Mouse (Mus musculus): ENCODE measurements at regions not wholly inside any gene's neighbourhood (a gene's known extent, or its start where the extent isn't known, plus 50 kb on each side); places are given as distances from the start of the nearest gene placed in this dataset.

DNA sequence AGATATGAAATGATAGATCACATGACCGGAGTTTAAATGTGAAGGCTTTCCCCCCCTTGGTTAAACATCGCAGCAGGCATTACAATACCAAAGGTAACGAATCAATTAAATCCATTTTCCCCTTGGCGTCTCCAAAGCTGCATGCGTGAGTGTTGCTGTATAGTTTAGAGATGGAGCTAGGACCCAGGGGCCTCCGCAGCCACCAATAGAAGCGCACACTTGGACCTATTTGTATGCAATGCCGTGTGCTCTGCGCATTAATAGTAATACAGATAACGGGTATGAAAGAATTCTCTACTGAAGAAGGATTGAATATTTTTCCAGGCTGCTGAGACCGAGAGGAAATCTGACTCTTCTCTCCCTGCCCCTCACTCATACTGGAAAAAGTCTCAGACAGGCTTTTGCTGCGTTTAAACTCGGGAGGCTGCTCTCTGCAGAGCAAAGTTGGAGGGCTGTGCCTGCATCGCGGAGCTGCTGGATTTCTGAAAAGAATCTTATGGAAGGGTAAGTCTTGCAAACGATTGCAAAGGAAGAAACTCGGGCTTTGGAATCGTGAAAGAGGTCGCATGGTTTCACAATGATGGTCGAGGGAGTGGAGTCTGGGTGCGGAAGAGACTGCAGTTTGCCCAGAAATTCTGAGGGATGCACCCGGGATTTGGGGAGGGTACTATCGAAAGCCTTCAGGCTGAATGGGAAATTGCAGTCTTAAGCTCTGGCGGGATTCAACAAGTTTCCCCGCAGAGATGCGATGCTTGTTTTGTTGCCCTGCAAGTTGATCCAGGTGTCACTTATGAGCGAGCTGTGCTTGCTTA, 280.5 kb upstream of the Robo1 start:
- Histone ChIP-seq H3K4me2 (ENCODE audit: low read depth, low read length) (peak overlapping the region; percentile 67), H3K27me3 (ENCODE audit: control insufficient read depth, insufficient read depth, low read length) (peaks cover 3% of the 10 kb centered on the region; the same call in 1 of the 2 replicates), H3K9me3 (replicated peaks; ENCODE audit: control insufficient read depth, low read length) (no peaks in the 10 kb centered on the region), H3K4me3 (replicated peaks; ENCODE audit: low read length) (peak overlapping the region; percentile 47), H3K27ac (ENCODE audit: low read length) (no peak overlapping the region), H3K36me3 (ENCODE audit: control insufficient read depth, insufficient read depth, low read length) (no peaks in the 10 kb centered on the region), H3K4me1 (ENCODE audit: control insufficient read depth, insufficient read depth, low read length) (peaks cover 3% of the 10 kb centered on the region; the same call in 1 of the 2 replicates), H3K9ac (ENCODE audit: low read length) (peak overlapping the region; percentile 30)
- WGBS = 2% methylated on average over 27 of the region's 27 CpGs
- no peak for ATAC-seq (ENCODE audit: insufficient read depth, low FRiP score)

DNA sequence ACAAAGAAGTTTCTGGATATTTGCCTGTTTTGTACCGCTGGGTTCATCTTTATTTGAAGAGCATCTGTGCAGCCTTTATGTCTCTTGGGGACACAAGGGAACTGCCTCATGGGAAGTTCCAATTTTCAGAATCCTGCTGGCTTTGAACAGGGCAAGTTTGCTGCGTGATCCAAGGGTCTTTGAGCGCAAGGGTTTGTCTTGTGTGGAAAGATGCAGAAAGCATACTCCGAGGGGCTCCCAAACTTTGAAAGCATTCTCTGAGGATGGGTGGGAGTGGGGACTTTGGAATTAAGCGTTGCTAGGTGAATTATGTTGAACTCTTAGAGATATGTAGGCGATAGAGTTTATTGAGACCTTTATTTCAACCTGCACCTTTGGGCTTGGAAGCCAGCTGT, 279.9 kb upstream of the Robo1 start:
- H3K9ac ChIP-seq (ENCODE audit: low read length) = peak overlapping the region; percentile 30; the same call in 1 of the 2 replicates
- no peaks in the 10 kb centered on the region for H3K36me3 ChIP-seq (ENCODE audit: control insufficient read depth, insufficient read depth, low read length)
- WGBS = 9% methylated on average over 6 of the region's 6 CpGs
- peak overlapping the region; percentile 67 for H3K4me2 ChIP-seq (ENCODE audit: low read depth, low read length)
- H3K27me3 ChIP-seq (ENCODE audit: control insufficient read depth, insufficient read depth, low read length) = peaks cover 3% of the 10 kb centered on the region; the same call in 1 of the 2 replicates
- H3K4me3 ChIP-seq (replicated peaks; ENCODE audit: low read length) = peak overlapping the region; percentile 47
- H3K9me3 ChIP-seq (replicated peaks; ENCODE audit: control insufficient read depth, low read length) = no peaks in the 10 kb centered on the region
- ATAC-seq (ENCODE audit: insufficient read depth, low FRiP score) = no peak
- H3K27ac ChIP-seq (ENCODE audit: low read length) = no peak overlapping the region
- peaks cover 3% of the 10 kb centered on the region; the same call in 1 of the 2 replicates for H3K4me1 ChIP-seq (ENCODE audit: control insufficient read depth, insufficient read depth, low read length)

DNA sequence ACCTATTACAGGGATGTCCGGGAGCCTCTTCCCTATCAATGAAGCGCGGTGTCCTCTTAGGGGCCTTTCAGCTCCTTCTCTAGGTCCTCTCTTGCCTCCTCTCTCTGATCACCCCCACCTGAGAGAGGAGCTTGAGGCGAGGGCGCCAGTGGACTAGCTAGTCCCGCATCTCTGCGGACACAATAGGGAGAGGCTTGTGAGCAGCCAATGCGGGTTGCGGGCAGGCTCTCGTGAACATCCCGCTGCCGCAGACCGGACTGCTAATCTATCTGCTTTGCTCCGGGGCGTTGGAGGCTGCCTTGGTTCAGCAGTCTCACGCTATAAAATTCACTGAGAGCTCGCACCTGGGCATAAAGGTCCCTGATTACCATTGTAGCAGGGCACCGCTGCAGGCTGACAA, 279.3 kb upstream of the Robo1 start:
- H3K4me3 ChIP-seq (replicated peaks; ENCODE audit: low read length) = peak overlapping the region; percentile 47
- H3K9ac ChIP-seq (ENCODE audit: low read length) = 0 out of 2 replicates have a peak overlapping the region, but pooled peaks have one; percentile 27
- ATAC-seq (ENCODE audit: insufficient read depth, low FRiP score) = no peak
- peak overlapping the region; percentile 67 for H3K4me2 ChIP-seq (ENCODE audit: low read depth, low read length)
- no peaks in the 10 kb centered on the region for H3K9me3 ChIP-seq (replicated peaks; ENCODE audit: control insufficient read depth, low read length)
- peaks cover 3% of the 10 kb centered on the region; the same call in 1 of the 2 replicates for H3K27me3 ChIP-seq (ENCODE audit: control insufficient read depth, insufficient read depth, low read length)
- 1% methylated on average over 18 of the region's 18 CpGs for WGBS
- no peaks in the 10 kb centered on the region for H3K36me3 ChIP-seq (ENCODE audit: control insufficient read depth, insufficient read depth, low read length)
- peaks cover 3% of the 10 kb centered on the region; the same call in 1 of the 2 replicates for H3K4me1 ChIP-seq (ENCODE audit: control insufficient read depth, insufficient read depth, low read length)
- H3K27ac ChIP-seq (ENCODE audit: low read length) = no peak overlapping the region

DNA sequence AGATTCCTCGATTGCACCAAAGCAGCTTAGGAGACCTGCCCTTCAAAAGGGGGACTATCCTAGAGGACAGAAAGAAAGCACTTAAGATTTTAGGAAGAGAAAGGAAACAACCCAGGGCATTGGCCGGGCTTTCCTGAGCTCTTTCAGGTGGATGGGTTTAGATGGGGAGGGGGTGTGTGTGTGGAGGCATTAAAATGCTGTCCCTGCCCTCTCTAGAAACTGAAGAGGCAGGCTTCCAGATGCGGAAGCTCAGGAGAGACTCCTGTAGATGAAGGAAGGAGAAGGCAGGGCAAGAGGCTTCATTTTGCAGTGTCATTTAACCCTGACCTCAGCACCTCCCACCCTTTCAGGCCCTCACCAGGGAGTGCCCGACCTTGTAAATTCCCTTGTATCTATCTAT, 278.8 kb upstream of the Robo1 start:
- Histone ChIP-seq H3K9ac (ENCODE audit: low read length) (0 out of 2 replicates have a peak overlapping the region, but pooled peaks have one; percentile 27), H3K27ac (ENCODE audit: low read length) (no peak overlapping the region), H3K9me3 (replicated peaks; ENCODE audit: control insufficient read depth, low read length) (no peaks in the 10 kb centered on the region), H3K4me2 (ENCODE audit: low read depth, low read length) (peak overlapping the region; percentile 67), H3K4me1 (ENCODE audit: control insufficient read depth, insufficient read depth, low read length) (peaks cover 3% of the 10 kb centered on the region; the same call in 1 of the 2 replicates), H3K4me3 (replicated peaks; ENCODE audit: low read length) (peak overlapping the region; percentile 47), H3K36me3 (ENCODE audit: control insufficient read depth, insufficient read depth, low read length) (no peaks in the 10 kb centered on the region), H3K27me3 (ENCODE audit: control insufficient read depth, insufficient read depth, low read length) (peaks cover 3% of the 10 kb centered on the region; the same call in 1 of the 2 replicates)
- ATAC-seq (ENCODE audit: insufficient read depth, low FRiP score) = no peak
- 2% methylated on average over 4 of the region's 4 CpGs for WGBS

DNA sequence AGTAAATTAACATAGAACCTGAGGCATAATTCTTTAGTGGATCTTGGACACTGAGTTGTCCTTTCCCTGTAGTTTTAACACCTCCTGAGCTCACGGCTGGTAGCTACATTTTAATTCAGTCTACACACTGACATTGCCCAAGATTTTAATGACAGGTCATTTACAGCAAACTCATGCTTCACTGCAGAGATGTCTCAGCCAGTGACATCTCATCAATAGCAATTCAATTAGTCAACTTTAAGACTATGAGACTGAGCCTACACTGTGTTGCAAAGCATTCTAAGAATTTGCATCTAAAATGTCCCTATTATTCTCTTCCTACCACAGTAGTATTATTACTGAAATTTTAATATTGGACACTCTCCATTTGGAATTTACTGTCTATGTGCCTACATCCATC, 239.9 kb upstream of the Robo1 start:
- H3K36me3 ChIP-seq (ENCODE audit: control insufficient read depth, insufficient read depth, low read length) = no peaks in the 10 kb centered on the region
- no peaks in the 10 kb centered on the region for H3K27me3 ChIP-seq (ENCODE audit: control insufficient read depth, insufficient read depth, low read length)
- H3K4me2 ChIP-seq (ENCODE audit: low read depth, low read length) = no peak overlapping the region
- H3K9ac ChIP-seq (ENCODE audit: low read length) = no peak overlapping the region
- H3K4me1 ChIP-seq (ENCODE audit: control insufficient read depth, insufficient read depth, low read length) = no peaks in the 10 kb centered on the region
- no peak overlapping the region for H3K4me3 ChIP-seq (replicated peaks; ENCODE audit: low read length)
- H3K27ac ChIP-seq (ENCODE audit: low read length) = no peak overlapping the region
- no peaks in the 10 kb centered on the region for H3K9me3 ChIP-seq (replicated peaks; ENCODE audit: control insufficient read depth, low read length)
- 64% methylated on average over 1 of the region's 1 CpGs for WGBS
- ATAC-seq (ENCODE audit: insufficient read depth, low FRiP score) = no peak

DNA sequence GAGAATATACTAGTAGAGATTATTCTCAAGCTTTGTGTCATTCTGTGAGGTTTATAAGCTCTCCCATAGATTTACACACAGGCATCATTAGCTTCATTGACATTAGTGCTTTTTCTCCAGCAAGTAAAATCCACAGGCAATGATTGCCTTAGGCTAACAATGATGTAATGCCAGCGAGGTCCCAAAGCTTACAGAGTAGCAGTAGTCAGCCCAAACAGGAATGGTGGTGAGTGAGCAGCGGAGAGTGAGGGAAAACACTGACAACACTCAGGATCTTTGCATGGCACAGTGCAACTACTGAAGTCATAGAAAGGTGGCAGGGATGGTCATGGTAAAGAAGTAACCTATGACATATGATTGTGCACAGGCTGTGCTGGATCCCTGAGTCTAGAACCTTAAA, 238.5 kb upstream of the Robo1 start:
- H3K27me3 ChIP-seq (ENCODE audit: control insufficient read depth, insufficient read depth, low read length) = no peaks in the 10 kb centered on the region
- no peak overlapping the region for H3K9ac ChIP-seq (ENCODE audit: low read length)
- 57% methylated on average over 2 of the region's 2 CpGs for WGBS
- H3K4me3 ChIP-seq (replicated peaks; ENCODE audit: low read length) = no peak overlapping the region
- no peak overlapping the region for H3K4me2 ChIP-seq (ENCODE audit: low read depth, low read length)
- no peaks in the 10 kb centered on the region for H3K9me3 ChIP-seq (replicated peaks; ENCODE audit: control insufficient read depth, low read length)
- no peak for ATAC-seq (ENCODE audit: insufficient read depth, low FRiP score)
- H3K36me3 ChIP-seq (ENCODE audit: control insufficient read depth, insufficient read depth, low read length) = no peaks in the 10 kb centered on the region
- H3K4me1 ChIP-seq (ENCODE audit: control insufficient read depth, insufficient read depth, low read length) = no peaks in the 10 kb centered on the region
- no peak overlapping the region for H3K27ac ChIP-seq (ENCODE audit: low read length)

DNA sequence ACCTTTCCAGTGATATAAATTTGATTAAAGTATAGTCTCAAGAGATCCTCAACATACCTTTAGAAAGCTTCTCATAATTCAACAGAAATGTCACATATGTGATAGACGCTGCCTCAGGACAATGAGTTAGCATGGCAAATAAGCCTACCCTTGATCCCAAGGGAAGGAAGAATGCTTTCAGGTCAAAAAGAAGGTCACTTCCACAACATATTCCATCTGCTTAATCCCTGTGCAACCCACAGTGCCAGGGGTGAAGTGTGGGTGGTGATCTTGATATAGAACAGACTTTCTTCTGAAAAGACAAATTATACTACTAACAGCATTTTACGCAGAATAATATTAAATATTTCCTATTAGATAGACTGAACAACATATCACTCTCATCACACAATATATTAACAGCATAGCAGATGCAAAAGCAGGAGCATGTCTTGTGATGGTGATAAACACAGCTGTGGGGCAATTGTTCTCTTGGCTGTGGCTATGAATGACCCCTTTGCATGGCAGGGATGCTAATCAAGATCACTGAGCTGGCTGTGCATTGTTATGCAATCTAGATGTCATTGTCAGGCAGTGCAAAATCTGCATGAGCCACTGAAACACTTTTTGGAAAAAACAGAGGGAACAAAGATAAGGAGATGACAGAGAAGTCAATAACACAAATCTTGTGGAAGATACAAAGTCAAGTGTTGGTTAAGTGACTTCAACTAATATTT, 236.2 kb upstream of the Robo1 start:
- WGBS = 64% methylated on average over 2 of the region's 2 CpGs
- Histone ChIP-seq H3K36me3 (ENCODE audit: control insufficient read depth, insufficient read depth, low read length) (no peaks in the 10 kb centered on the region), H3K27ac (ENCODE audit: low read length) (no peak overlapping the region), H3K9ac (ENCODE audit: low read length) (no peak overlapping the region), H3K4me2 (ENCODE audit: low read depth, low read length) (no peak overlapping the region), H3K4me1 (ENCODE audit: control insufficient read depth, insufficient read depth, low read length) (no peaks in the 10 kb centered on the region), H3K4me3 (replicated peaks; ENCODE audit: low read length) (no peak overlapping the region), H3K9me3 (replicated peaks; ENCODE audit: control insufficient read depth, low read length) (no peaks in the 10 kb centered on the region), H3K27me3 (ENCODE audit: control insufficient read depth, insufficient read depth, low read length) (no peaks in the 10 kb centered on the region)
- ATAC-seq (ENCODE audit: insufficient read depth, low FRiP score) = no peak

DNA sequence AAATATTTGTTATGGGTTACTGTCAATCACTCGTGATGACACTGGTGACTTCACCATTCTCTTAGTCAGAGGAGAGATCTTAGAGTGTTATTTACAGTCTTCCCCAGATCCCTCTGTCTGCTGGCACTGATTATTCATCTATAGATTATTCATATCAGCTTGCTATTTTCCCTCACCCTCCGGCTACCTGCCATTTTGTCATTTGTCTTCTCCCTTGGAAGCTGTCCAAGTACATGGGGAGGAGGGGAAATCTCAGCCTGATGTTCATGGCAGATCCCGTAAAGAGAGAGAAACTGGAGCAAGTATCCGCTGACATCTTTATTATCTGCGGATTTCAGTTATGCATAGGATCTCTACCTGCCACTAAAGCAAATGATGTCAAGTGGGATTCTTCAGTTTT, 222.9 kb upstream of the Robo1 start:
- Histone ChIP-seq H3K4me3 (replicated peaks; ENCODE audit: low read length) (no peak overlapping the region), H3K27me3 (ENCODE audit: control insufficient read depth, insufficient read depth, low read length) (no peaks in the 10 kb centered on the region), H3K4me1 (ENCODE audit: control insufficient read depth, insufficient read depth, low read length) (no peaks in the 10 kb centered on the region), H3K36me3 (ENCODE audit: control insufficient read depth, insufficient read depth, low read length) (no peaks in the 10 kb centered on the region), H3K4me2 (ENCODE audit: low read depth, low read length) (no peak overlapping the region), H3K27ac (ENCODE audit: low read length) (no peak overlapping the region), H3K9me3 (replicated peaks; ENCODE audit: control insufficient read depth, low read length) (no peaks in the 10 kb centered on the region), H3K9ac (ENCODE audit: low read length) (no peak overlapping the region)
- WGBS = 75% methylated on average over 5 of the region's 5 CpGs
- ATAC-seq (ENCODE audit: insufficient read depth, low FRiP score) = no peak

DNA sequence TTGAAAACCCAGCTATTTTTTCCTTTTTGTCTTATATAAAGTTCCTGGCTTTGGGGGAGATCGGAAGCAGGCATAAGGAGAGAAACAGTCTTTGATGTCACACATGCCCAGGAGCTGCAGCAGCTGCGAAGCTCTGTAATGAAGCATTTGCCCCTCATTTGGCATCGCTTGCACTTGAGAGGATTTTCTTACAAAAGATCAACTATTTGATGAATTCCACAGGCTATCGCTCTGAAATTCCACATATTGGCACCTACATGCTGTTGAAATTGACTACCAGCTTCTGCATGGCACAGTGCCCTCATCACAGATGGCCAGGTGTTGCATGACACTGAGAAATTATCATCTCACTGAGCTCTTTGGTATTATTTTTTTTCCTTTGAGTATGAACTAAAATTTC, 220.1 kb upstream of the Robo1 start:
- no peak for ATAC-seq (ENCODE audit: insufficient read depth, low FRiP score)
- Histone ChIP-seq H3K27me3 (ENCODE audit: control insufficient read depth, insufficient read depth, low read length) (no peaks in the 10 kb centered on the region), H3K27ac (ENCODE audit: low read length) (no peak overlapping the region), H3K36me3 (ENCODE audit: control insufficient read depth, insufficient read depth, low read length) (no peaks in the 10 kb centered on the region), H3K4me3 (replicated peaks; ENCODE audit: low read length) (no peak overlapping the region), H3K9ac (ENCODE audit: low read length) (no peak overlapping the region), H3K4me1 (ENCODE audit: control insufficient read depth, insufficient read depth, low read length) (no peaks in the 10 kb centered on the region), H3K4me2 (ENCODE audit: low read depth, low read length) (no peak overlapping the region), H3K9me3 (replicated peaks; ENCODE audit: control insufficient read depth, low read length) (no peaks in the 10 kb centered on the region; the same call in 1 of the 2 replicates)
- WGBS = 67% methylated on average over 4 of the region's 4 CpGs
